Mouse (Mus musculus): ENCODE data around the gene Igfbp5. TPM values are rescaled to one million over a fixed set of nuclear protein-coding genes. Genes with fewer than 3 reads are reported as not detected.

Igfbp5 gene
- 57.0 and 193 TPM in 2 replicates for polyA plus RNA-seq (2012; rRNA removed)

DNA sequence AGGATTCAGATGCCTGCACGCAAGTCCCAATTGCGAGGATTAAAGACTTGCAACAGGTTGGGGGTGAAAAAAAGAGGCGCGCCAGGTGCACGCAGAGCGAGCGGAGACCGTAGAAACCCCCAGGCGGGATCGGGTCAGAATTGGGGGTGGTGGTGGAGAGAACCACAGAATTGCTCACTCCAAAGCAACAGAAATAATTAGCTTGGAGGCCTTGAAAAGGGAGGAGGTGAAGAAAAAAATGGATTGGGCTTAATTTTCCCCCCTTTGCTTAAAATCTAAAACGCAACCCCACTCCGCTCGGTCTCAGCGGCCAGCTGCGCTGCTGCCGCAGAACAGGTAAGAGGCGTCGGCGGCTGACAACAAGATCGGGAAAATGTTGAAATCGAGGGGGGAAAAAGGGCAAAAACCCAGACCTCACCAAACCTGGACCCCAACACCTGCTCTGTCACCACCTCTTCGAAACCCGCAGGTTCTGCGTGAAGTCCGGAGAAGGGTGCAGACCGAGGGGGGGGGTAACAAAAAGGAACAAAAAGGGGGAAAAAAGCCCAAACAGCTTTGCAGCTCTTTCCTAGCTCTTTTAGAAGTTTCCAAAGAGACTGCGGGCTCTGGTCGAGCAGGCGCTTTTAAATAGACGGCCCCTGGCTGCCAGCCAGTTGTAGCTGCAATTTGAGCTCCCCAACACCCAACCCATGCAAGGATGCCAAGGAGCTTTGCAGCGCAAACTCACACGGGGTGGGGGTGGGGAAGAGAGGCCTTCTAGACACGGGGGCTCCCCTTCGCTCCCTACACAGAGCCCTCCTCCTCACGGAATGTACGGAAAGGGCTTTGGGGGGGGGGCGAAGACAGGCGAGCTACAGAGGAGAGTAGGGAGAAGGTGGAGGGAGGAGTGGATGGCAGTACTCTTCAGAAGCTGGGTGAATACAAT, at the start of gene Igfbp5:
Igfbp5 (minus strand) TSS at position 598 of the 925 bp plus-strand sequence.

DNA sequence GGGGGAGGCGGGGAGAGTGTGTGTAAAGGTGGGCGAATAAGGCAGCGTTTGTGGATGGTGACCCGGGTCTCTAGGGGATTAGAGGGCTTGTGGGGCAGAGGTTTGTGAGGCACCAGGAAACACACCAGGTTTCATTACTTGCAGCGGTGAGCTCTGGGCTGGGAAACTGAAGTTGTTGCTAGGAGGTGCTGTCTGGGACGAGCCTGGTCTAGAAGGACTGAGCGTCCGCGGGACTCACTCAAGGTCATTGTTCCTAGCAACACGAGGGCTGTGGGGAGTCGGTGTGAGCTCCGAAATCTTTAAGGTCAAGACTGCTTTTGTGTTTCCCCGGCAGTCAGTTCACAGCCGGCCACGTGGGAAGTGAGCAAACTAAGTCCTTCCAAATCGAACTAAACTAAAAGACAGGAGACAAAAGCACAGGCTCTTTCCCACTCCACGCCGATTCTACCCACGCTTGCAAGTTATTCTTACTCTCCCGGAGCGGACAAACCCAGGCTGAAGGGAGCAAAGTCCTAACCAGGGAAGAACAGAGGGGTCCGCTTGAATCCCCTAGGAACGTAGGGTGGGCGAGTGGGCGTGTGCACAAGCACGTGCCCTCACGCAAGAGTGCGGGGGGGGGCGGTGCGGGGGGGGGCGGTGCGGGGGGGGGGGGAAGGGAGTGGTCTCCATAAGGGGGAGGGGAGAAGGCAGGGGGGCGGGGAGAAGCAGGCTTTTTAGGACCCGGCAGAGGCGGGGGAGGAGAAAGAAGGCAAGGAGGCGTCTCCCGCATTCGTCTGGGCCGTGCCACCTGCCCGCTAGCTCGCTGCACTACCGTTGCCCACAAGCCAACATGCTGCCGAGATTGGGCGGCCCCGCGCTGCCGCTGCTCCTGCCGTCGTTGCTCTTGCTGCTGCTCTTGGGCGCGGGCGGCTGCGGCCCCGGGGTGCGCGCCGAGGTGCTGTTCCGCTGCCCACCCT, 50.7 kb downstream of the Igfbp5 start, which contains the start of gene Igfbp2:
Igfbp2 (plus strand) TSS at position 753 of the 956 bp plus-strand sequence.

Other genes starting within 250 kb of the Igfbp5 start
- gene Ankar, start 174.3 kb downstream of the Igfbp5 start, polyA plus RNA-seq (2012; rRNA removed) = 0.01 TPM in 1 of 2 replicates, not detected in the other
- 1,601 and 1,988 TPM in 2 replicates for gene Rpl37a, start 163.6 kb downstream of the Igfbp5 start, polyA plus RNA-seq (2012; rRNA removed)
- gene Igfbp2, start 50.4 kb downstream of the Igfbp5 start, polyA plus RNA-seq (2012; rRNA removed) = 277 and 476 TPM in 2 replicates
- gene Tnp1, start 141.0 kb upstream of the Igfbp5 start, polyA plus RNA-seq (2012; rRNA removed) = not detected in 2 replicates

Measured in central nervous system, embryonic 11.5 days (tissue).